Comparison of ENCODE assay signal across 23 mouse cellular contexts in genomic region chr6:128421036-128421435, GRCm38 (mm10). TPM values are rescaled to one million over a fixed set of nuclear protein-coding genes. Genes with fewer than 3 reads are reported as not detected.
DNase-seq lines count a peak whose midpoint lies in the region; ATAC-seq and TF ChIP-seq lines count a peak whose summit lies in the region.
"Had no signal": no experiment of that assay in that cellular context is flagged by ENCODE, and none has a peak within 500 bp of the region (broad histone marks: within the 10 kb centered on the region; RNA-seq: fewer than 3 reads in every experiment).

No protein-coding gene starts in this region.

- in situ Hi-C loops in Patski (cut with MboI; ENCODE audit: low pct_unique_long_range_greater_than_20kb): no loop called here

- no peak for TF ChIP-seq CTCF in Patski (IDR thresholded peaks at IDR 0.05)
- no peak for TF ChIP-seq CTCF in intestine, postnatal 0 days (IDR thresholded peaks at IDR 0.05; ENCODE audit: low read depth)

- CTCF ChIA-PET in Patski (lab: Charles Lee): interaction anchor here (3.5 kb wide), 1 partner anchor 10 kb away, joined by 23 read pairs; no protein-coding TSS in a partner anchor

- H3K27me3 ChIP-seq in kidney, embryonic 15.5 days: no peaks in the 10 kb centered on the region
- no peaks in the 10 kb centered on the region for H3K27me3 ChIP-seq in liver, embryonic 13.5 days
- H3K27me3 ChIP-seq in Patski: no peaks in the 10 kb centered on the region
- H3K27me3 ChIP-seq in intestine, postnatal 0 days (replicated peaks; ENCODE audit: control insufficient read depth, insufficient read depth, low read length): no peaks in the 10 kb centered on the region
- H3K27me3 ChIP-seq: CH12.LX; forebrain, embryonic 15.5 days; neural tube, embryonic 12.5 days had no signal

- no peak overlapping the region for H3K4me3 ChIP-seq in kidney, embryonic 15.5 days (replicated peaks)
- H3K4me3 ChIP-seq in liver, embryonic 13.5 days (replicated peaks): no peak overlapping the region
- H3K4me3 ChIP-seq in intestine, postnatal 0 days (ENCODE audit: low read depth, low read length): no peak overlapping the region
- H3K4me3 ChIP-seq: forebrain, embryonic 15.5 days; neural tube, embryonic 12.5 days had no signal

- H3K9ac ChIP-seq in kidney, embryonic 15.5 days: no peak overlapping the region
- H3K9ac ChIP-seq in liver, embryonic 13.5 days: peak overlapping the region; percentile 27; the same call in 1 of the 2 replicates
- no peak overlapping the region for H3K9ac ChIP-seq in intestine, postnatal 0 days (ENCODE audit: low read depth, low read length)
- H3K9ac ChIP-seq: forebrain, embryonic 15.5 days; hindbrain, embryonic 14.5 days; liver, embryonic 14.5 days; neural tube, embryonic 12.5 days had no signal

- POLR2A ChIA-PET in Patski (lab: Charles Lee): no interaction called here

- no peak overlapping the region for H3K4me2 ChIP-seq in kidney, embryonic 15.5 days
- no peak overlapping the region for H3K4me2 ChIP-seq in liver, embryonic 13.5 days
- H3K4me2 ChIP-seq in intestine, postnatal 0 days (replicated peaks; ENCODE audit: low read depth): no peak overlapping the region
- H3K4me2 ChIP-seq: forebrain, embryonic 15.5 days; heart, embryonic 11.5 days; hindbrain, embryonic 14.5 days; neural tube, embryonic 12.5 days had no signal

- no peak for ATAC-seq in kidney, embryonic 15.5 days (replicated peaks; ENCODE audit: low FRiP score)
- ATAC-seq in liver, embryonic 13.5 days (ENCODE audit: low read depth): no peak
- peak; percentile 60 for ATAC-seq in Patski
- ATAC-seq in intestine, postnatal 0 days: no peak
- ATAC-seq: forebrain, embryonic 15.5 days; midbrain, embryonic 16.5 days had no signal

- H3K9me3 ChIP-seq in kidney, embryonic 15.5 days (replicated peaks): no peaks in the 10 kb centered on the region
- H3K9me3 ChIP-seq in liver, embryonic 13.5 days (replicated peaks): no peaks in the 10 kb centered on the region
- H3K9me3 ChIP-seq in intestine, postnatal 0 days (ENCODE audit: control insufficient read depth): no peaks in the 10 kb centered on the region
- H3K9me3 ChIP-seq: forebrain, embryonic 15.5 days; neural tube, embryonic 12.5 days had no signal

- H3K36me3 ChIP-seq in kidney, embryonic 15.5 days: peaks cover 9% of the 10 kb centered on the region
- H3K36me3 ChIP-seq in liver, embryonic 13.5 days: peaks cover 11% of the 10 kb centered on the region
- H3K36me3 ChIP-seq in intestine, postnatal 0 days (ENCODE audit: control insufficient read depth, insufficient read depth): no peaks in the 10 kb centered on the region; the same call in 1 of the 2 replicates
- H3K36me3 ChIP-seq: forebrain, embryonic 15.5 days had no signal

- DNase-seq in kidney, adult 9 months: no peak
- DNase-seq in liver, embryonic 13.5 days: no peak
- DNase-seq in liver (no peak), Patski (ENCODE audit: low read depth, low spot score) (no peak)
- no peak for DNase-seq in c-Kit-positive CD71-positive TER-119-positive erythroid progenitor cells, embryonic 14.5 days (ENCODE audit: low spot score)
- no peak for DNase-seq in lung, postnatal 36 days
- DNase-seq: cerebellum, adult 8-10 months; embryo, embryonic 11 days; gastrocnemius, postnatal 10 days; kidney, postnatal 36 days; retina, postnatal 1 day had no signal

- H3K4me1 ChIP-seq in kidney, embryonic 15.5 days: peaks cover 16% of the 10 kb centered on the region
- peaks cover 40% of the 10 kb centered on the region for H3K4me1 ChIP-seq in liver, embryonic 13.5 days (replicated peaks)
- peaks cover 5% of the 10 kb centered on the region for H3K4me1 ChIP-seq in intestine, postnatal 0 days (replicated peaks; ENCODE audit: control insufficient read depth, insufficient read depth, low read length)
- H3K4me1 ChIP-seq: neural tube, embryonic 12.5 days had no signal

- H3K27ac ChIP-seq in kidney, embryonic 15.5 days: peak overlapping the region; percentile 76
- H3K27ac ChIP-seq in liver, embryonic 13.5 days: no peak overlapping the region
- H3K27ac ChIP-seq in intestine, postnatal 0 days (ENCODE audit: low read depth, low read length): peak overlapping the region; percentile 57
- H3K27ac ChIP-seq: forebrain, embryonic 15.5 days; hindbrain, embryonic 14.5 days; liver, embryonic 14.5 days; macrophage; neural tube, embryonic 12.5 days had no signal

- WGBS in kidney, embryonic 15.5 days: 66% methylated on average over 2 of the region's 2 CpGs
- 51% methylated on average over 2 of the region's 2 CpGs for WGBS in liver, embryonic 13.5 days (ENCODE audit: insufficient replicate concordance)
- WGBS in intestine, postnatal 0 days: 67% methylated on average over 2 of the region's 2 CpGs

RNA-seq across cellular contexts. Expression of gene Itfg2, which starts 3.7 kb away (rescaled TPM):
- 30.5 and 35.9 TPM in 2 replicates for polyA plus RNA-seq in kidney, embryonic 15.5 days (2015; fragmentation: Nextera tagmentation; extraction: Ambion mirVana)
- 13.4 and 16.1 TPM in 2 replicates for polyA plus RNA-seq in liver, embryonic 13.5 days (2015; fragmentation: Nextera tagmentation; extraction: Ambion mirVana)
- 20.4 TPM for polyA plus RNA-seq in Patski (2021)
- 9.4 and 11.9 TPM in 2 replicates for polyA plus RNA-seq in intestine, postnatal 0 days (2015; fragmentation: Nextera tagmentation; extraction: Ambion mirVana)

RNA-seq across cellular contexts. Expression of gene Fkbp4, which starts 17.4 kb away (rescaled TPM):
- polyA plus RNA-seq in kidney, embryonic 15.5 days (2015; fragmentation: Nextera tagmentation; extraction: Ambion mirVana): 521 and 534 TPM in 2 replicates
- 273 and 316 TPM in 2 replicates for polyA plus RNA-seq in liver, embryonic 13.5 days (2015; fragmentation: Nextera tagmentation; extraction: Ambion mirVana)
- polyA plus RNA-seq in Patski (2021): 284 TPM
- 113 and 116 TPM in 2 replicates for polyA plus RNA-seq in intestine, postnatal 0 days (2015; fragmentation: Nextera tagmentation; extraction: Ambion mirVana)

RNA-seq across cellular contexts. Expression of gene Nrip2, which starts 21.9 kb away (rescaled TPM):
- polyA plus RNA-seq in kidney, embryonic 15.5 days (2015; fragmentation: Nextera tagmentation; extraction: Ambion mirVana): 18.8 and 20.1 TPM in 2 replicates
- 1.4 and 1.6 TPM in 2 replicates for polyA plus RNA-seq in liver, embryonic 13.5 days (2015; fragmentation: Nextera tagmentation; extraction: Ambion mirVana)
- 38.9 TPM for polyA plus RNA-seq in Patski (2021)
- polyA plus RNA-seq in intestine, postnatal 0 days (2015; fragmentation: Nextera tagmentation; extraction: Ambion mirVana): 2.3 and 3.4 TPM in 2 replicates
- polyA plus RNA-seq: macrophage had no signal

RNA-seq across cellular contexts. Expression of gene Gm44596, which starts 45.7 kb away (rescaled TPM):
- not detected in 2 replicates for polyA plus RNA-seq in kidney, embryonic 15.5 days (2015; fragmentation: Nextera tagmentation; extraction: Ambion mirVana)
- polyA plus RNA-seq in liver, embryonic 13.5 days (2015; fragmentation: Nextera tagmentation; extraction: Ambion mirVana): not detected in 2 replicates
- not detected for polyA plus RNA-seq in Patski (2021)
- not detected in 2 replicates for polyA plus RNA-seq in intestine, postnatal 0 days (2015; fragmentation: Nextera tagmentation; extraction: Ambion mirVana)
- polyA plus RNA-seq: brain, embryonic 14.5 days; forebrain, embryonic 15.5 days; heart, embryonic 11.5 days; hindbrain, embryonic 14.5 days; liver, embryonic 14.5 days; macrophage; midbrain, embryonic 16.5 days; neural tube, embryonic 12.5 days; thymus, postnatal 0 days had no signal

RNA-seq across cellular contexts. Expression of gene Tex52, which starts 45.8 kb away (rescaled TPM):
- 0.26 and 0.44 TPM in 2 replicates for polyA plus RNA-seq in kidney, embryonic 15.5 days (2015; fragmentation: Nextera tagmentation; extraction: Ambion mirVana)
- not detected in 2 replicates for polyA plus RNA-seq in liver, embryonic 13.5 days (2015; fragmentation: Nextera tagmentation; extraction: Ambion mirVana)
- 0.44 TPM for polyA plus RNA-seq in Patski (2021)
- polyA plus RNA-seq in intestine, postnatal 0 days (2015; fragmentation: Nextera tagmentation; extraction: Ambion mirVana): not detected in 2 replicates
- polyA plus RNA-seq: macrophage had no signal
